Mouse (Mus musculus) kidney, postnatal 0 days (tissue): ENCODE results near the gene Srpk3. TPM values are rescaled to one million over a fixed set of nuclear protein-coding genes. Genes with fewer than 3 reads are reported as not detected.

Source experiments
- ATAC-seq: fragments of 200-750 bp; cut with Nextera tagmentation; replicated peaks from 2 replicates; pipeline ENCODE4 v1.8.0; 2017; ENCODE audit warnings: low read depth, moderate number of reproducible peaks, moderate TSS enrichment, moderate library complexity; ENCODE audit not compliant: low FRiP score
- DNase-seq: peaks from one replicate; pipeline ENCODE4 v3.0.0-alpha.2; 2016; ENCODE audit warnings: low spot score
- H3K27ac ChIP-seq: fragments of 300-500 bp; sonication (generic); 2 replicates; pipeline ENCODE4 v1.5.1; 2014; ENCODE audit warnings: mild to moderate bottlenecking
- H3K27me3 ChIP-seq: fragments of 300-500 bp; sonication (generic); 2 replicates; pipeline ENCODE4 v1.6.1; 2014; ENCODE audit warnings: low read length, mixed read lengths; ENCODE audit not compliant: insufficient read depth
- H3K36me3 ChIP-seq: fragments of 300-500 bp; sonication (generic); 2 replicates; pipeline ENCODE4 v1.6.1; 2014; ENCODE audit warnings: low read length, mixed read lengths; ENCODE audit not compliant: insufficient read depth
- H3K4me1 ChIP-seq: fragments of 300-500 bp; sonication (generic); replicated peaks from 2 replicates; pipeline ENCODE4 v1.6.1; 2014; ENCODE audit warnings: antibody characterized with exemption, low read length, mixed read lengths; ENCODE audit not compliant: insufficient read depth
- H3K4me2 ChIP-seq: fragments of 300-500 bp; sonication (generic); 2 replicates; pipeline ENCODE4 v1.6.1; 2014; ENCODE audit warnings: mild to moderate bottlenecking, low read length, moderate library complexity, mixed read lengths
- H3K4me3 ChIP-seq: fragments of 300-500 bp; sonication (generic); replicated peaks from 2 replicates; pipeline ENCODE4 v1.5.1; 2014; ENCODE audit warnings: low read depth, low read length
- H3K9ac ChIP-seq: fragments of 300-500 bp; sonication (generic); 2 replicates; pipeline ENCODE4 v1.6.1; 2014; ENCODE audit warnings: low read depth, low read length
- H3K9me3 ChIP-seq: fragments of 300-500 bp; sonication (generic); replicated peaks from 2 replicates; pipeline ENCODE4 v1.6.1; 2016; ENCODE audit warnings: low read length, inconsistent platforms, mixed read lengths
- CTCF ChIP-seq: IDR thresholded peaks from 2 replicates; pipeline ENCODE4 v1.5.1; 2016; ENCODE audit warnings: antibody characterized with exemption, low read depth, mild to moderate bottlenecking, moderate library complexity
- WGBS: fragments of 180-500 bp; shearing (Covaris S2); extraction: QIAGEN DNeasy Blood & Tissue Kit; methylation state at CpG from one replicate; pipeline ENCODE4 v1.1.7; 2014; 5-methylcytosine and 5-hydroxymethylcytosine counted together
- polyA plus RNA-seq: library from polyadenylated mRNA; unstranded; fragments of >200 nt; fragmentation: Nextera tagmentation; extraction: Ambion mirVana; gene quantifications from 2 replicates; pipeline ENCODE4 v1.2.1, GENCODE M21; 2015

The Srpk3 gene
- polyA plus RNA-seq, 1 experiment from 2014 or later, result 2.4 TPM

- no peak overlapping the region for H3K4me3 ChIP-seq
- no peak overlapping the region for H3K27ac ChIP-seq
- no peaks in the 10 kb centered on the region for H3K27me3 ChIP-seq
- H3K36me3 ChIP-seq, result no peaks in the 10 kb centered on the region
- no peak overlapping the region for H3K4me2 ChIP-seq
- no peak overlapping the region for H3K9ac ChIP-seq
- DNase-seq, result no peak
- H3K4me1 ChIP-seq, result no peaks in the 10 kb centered on the region
- no peak for TF ChIP-seq CTCF
- no peak for ATAC-seq
- no peaks in the 10 kb centered on the region for H3K9me3 ChIP-seq
- WGBS, result 7% methylated on average over 1 of the region's 1 CpGs
These were observed 19.3 kb downstream of the Srpk3 start for GRCm38 (mm10) chrX:73793505-73793904.

DNA sequence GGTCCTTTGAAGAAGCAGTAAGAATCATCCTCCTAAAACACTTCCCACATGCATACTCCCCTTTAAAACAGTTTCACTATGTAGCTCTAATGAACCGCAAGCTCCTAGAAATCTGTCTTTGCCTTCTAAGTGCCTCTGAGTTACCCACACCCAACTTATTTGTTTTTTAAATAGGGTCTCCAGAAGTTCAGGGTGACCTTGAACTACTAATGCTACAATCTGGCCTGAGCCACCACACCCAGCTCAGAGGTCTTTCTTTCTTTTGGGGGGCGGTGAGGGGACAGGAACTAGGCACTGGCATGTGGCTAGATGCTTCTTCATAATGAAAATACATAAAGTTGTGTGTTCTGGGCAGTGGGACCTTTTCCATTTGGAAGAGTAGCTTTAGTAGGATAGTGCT lies 23.3 kb downstream of the Srpk3 start:
- no peaks in the 10 kb centered on the region for H3K4me1 ChIP-seq
- H3K4me3 ChIP-seq, result no peak overlapping the region
- DNase-seq (no peak), ATAC-seq (no peak)
- no peaks in the 10 kb centered on the region for H3K9me3 ChIP-seq
- H3K4me2 ChIP-seq, result no peak overlapping the region
- H3K27ac ChIP-seq, result no peak overlapping the region
- no peak overlapping the region for H3K9ac ChIP-seq
- no peak for TF ChIP-seq CTCF
- no peaks in the 10 kb centered on the region for H3K36me3 ChIP-seq
- H3K27me3 ChIP-seq, result no peaks in the 10 kb centered on the region
- WGBS, result 84% methylated on average over 2 of the region's 2 CpGs

DNA sequence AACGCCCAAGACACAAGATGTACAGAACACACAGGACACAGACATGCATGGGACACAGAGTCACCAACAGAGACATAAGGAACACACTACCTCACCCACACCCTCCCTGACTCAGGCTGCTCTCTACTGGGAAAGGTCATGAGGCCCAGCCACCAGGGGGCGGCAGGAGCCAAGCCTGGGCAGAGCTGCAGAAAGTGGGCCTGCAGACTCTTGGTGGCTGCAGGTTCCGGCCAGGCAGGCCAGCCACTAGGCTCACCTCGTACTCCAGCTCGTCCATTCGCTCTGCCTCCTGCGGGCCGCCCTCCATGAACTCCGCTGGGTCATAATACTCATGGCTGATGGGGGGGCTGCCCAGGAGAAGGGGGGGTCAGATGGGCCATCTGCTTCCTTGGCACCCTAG lies 24.3 kb downstream of the Srpk3 start:
- ATAC-seq (peak; percentile 86), DNase-seq (peak; percentile 68)
- Histone ChIP-seq H3K4me2 (no peak overlapping the region), H3K9me3 (no peaks in the 10 kb centered on the region), H3K4me1 (no peaks in the 10 kb centered on the region), H3K27me3 (no peaks in the 10 kb centered on the region), H3K36me3 (no peaks in the 10 kb centered on the region), H3K27ac (no peak overlapping the region), H3K4me3 (no peak overlapping the region), H3K9ac (no peak overlapping the region)
- peak; percentile 85 for TF ChIP-seq CTCF
- 35% methylated on average over 9 of the region's 9 CpGs for WGBS

GRCm38 (mm10) chrX:73805814-73806213 lies 31.6 kb downstream of the Srpk3 start:
- 62% methylated on average over 1 of the region's 1 CpGs for WGBS
- H3K4me3 ChIP-seq, result no peak overlapping the region
- TF ChIP-seq CTCF, result no peak
- no peak for DNase-seq
- no peaks in the 10 kb centered on the region for H3K36me3 ChIP-seq
- no peaks in the 10 kb centered on the region for H3K27me3 ChIP-seq
- no peak overlapping the region for H3K4me2 ChIP-seq
- no peak overlapping the region for H3K9ac ChIP-seq
- H3K27ac ChIP-seq, result no peak overlapping the region
- ATAC-seq, result no peak
- no peaks in the 10 kb centered on the region for H3K9me3 ChIP-seq
- no peaks in the 10 kb centered on the region for H3K4me1 ChIP-seq

GRCm38 (mm10) chrX:73815072-73815471 lies 40.9 kb downstream of the Srpk3 start:
- TF ChIP-seq CTCF, result no peak
- H3K4me1 ChIP-seq, result no peaks in the 10 kb centered on the region
- 0 out of 2 replicates have a peak, but pooled peaks have one; percentile 33 for ATAC-seq
- no peaks in the 10 kb centered on the region for H3K27me3 ChIP-seq
- peak overlapping the region; percentile 22; the same call in 1 of the 2 replicates for H3K4me3 ChIP-seq
- H3K9me3 ChIP-seq, result no peaks in the 10 kb centered on the region
- WGBS, result 25% methylated on average over 14 of the region's 14 CpGs
- peak overlapping the region; percentile 35; the same call in 1 of the 2 replicates for H3K9ac ChIP-seq
- peak overlapping the region; percentile 48 for H3K4me2 ChIP-seq
- no peaks in the 10 kb centered on the region for H3K36me3 ChIP-seq
- peak; percentile 28 for DNase-seq
- H3K27ac ChIP-seq, result no peak overlapping the region

DNA sequence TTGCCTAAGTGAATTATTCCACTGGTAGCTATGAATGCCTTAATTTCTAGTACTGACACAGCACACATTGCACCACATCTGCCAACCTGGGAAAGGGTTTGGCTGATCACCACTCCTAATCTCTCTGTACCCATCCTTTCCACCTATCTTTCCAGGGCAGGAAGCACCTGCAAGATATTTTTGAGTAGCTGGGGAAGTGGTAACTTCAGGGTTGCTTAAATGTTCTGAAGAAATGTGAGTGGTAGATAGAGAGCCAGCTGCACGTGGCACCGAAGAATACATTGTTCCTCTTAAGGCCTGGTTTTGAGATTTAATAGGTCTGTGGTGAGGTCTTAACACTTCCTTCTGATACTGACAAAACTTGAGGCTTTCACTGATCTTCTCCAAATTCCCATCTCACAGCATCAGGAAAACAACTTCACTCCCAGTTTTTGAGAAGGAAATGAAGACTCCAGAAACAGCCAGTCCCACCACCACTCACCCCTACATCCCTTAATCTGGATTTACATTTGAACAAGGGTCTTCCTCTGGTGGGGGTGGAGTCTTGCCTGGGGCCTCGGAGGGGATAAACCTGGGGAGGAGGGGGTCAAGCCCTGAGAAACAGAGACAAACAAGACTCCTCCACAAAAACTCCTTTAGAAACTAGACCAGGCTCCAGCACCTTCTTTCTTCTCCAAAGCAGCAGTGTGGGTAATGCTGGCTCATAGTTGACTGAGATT lies 42.5 kb downstream of the Srpk3 start:
- Histone ChIP-seq H3K27ac (no peak overlapping the region), H3K36me3 (no peaks in the 10 kb centered on the region), H3K9me3 (no peaks in the 10 kb centered on the region), H3K4me3 (no peak overlapping the region), H3K9ac (no peak overlapping the region), H3K4me2 (no peak overlapping the region), H3K27me3 (no peaks in the 10 kb centered on the region), H3K4me1 (no peaks in the 10 kb centered on the region)
- 55% methylated on average over 3 of the region's 3 CpGs for WGBS
- TF ChIP-seq CTCF, result no peak
- no peak for ATAC-seq
- no peak for DNase-seq
